Mouse (Mus musculus) hindbrain, embryonic 13.5 days (tissue): ENCODE measurements around the gene Mmp7. TPM values are rescaled to one million over a fixed set of nuclear protein-coding genes. Genes with fewer than 3 reads are reported as not detected.

Experiments
- ATAC-seq: fragments of 200-750 bp; cut with Nextera tagmentation; 2 replicates; pipeline ENCODE4 v1.8.0; 2017; ENCODE audit warnings: moderate TSS enrichment; ENCODE audit not compliant: low FRiP score
- H3K27ac ChIP-seq: fragments of 300-500 bp; sonication (generic); 2 replicates; pipeline ENCODE4 v1.5.1; 2015; ENCODE audit warnings: inconsistent platforms, mild to moderate bottlenecking, moderate library complexity
- H3K27me3 ChIP-seq: fragments of 300-500 bp; sonication (generic); 2 replicates; pipeline ENCODE4 v1.6.1; 2015; ENCODE audit warnings: mild to moderate bottlenecking, inconsistent platforms
- H3K36me3 ChIP-seq: fragments of 300-500 bp; sonication (generic); 2 replicates; pipeline ENCODE4 v1.6.1; 2015; ENCODE audit warnings: mild to moderate bottlenecking, inconsistent platforms
- H3K4me1 ChIP-seq: fragments of 300-500 bp; sonication (generic); replicated peaks from 2 replicates; pipeline ENCODE4 v1.6.1; 2015; ENCODE audit warnings: inconsistent platforms
- H3K4me2 ChIP-seq: fragments of 300-500 bp; sonication (generic); 2 replicates; pipeline ENCODE4 v1.6.1; 2015; ENCODE audit warnings: inconsistent platforms, mild to moderate bottlenecking, moderate library complexity
- H3K4me3 ChIP-seq: fragments of 300-500 bp; sonication (generic); 2 replicates; pipeline ENCODE4 v1.5.1; 2015; ENCODE audit warnings: mild to moderate bottlenecking, inconsistent platforms
- H3K9ac ChIP-seq: fragments of 300-500 bp; sonication (generic); 2 replicates; pipeline ENCODE4 v1.6.1; 2015; ENCODE audit warnings: mild to moderate bottlenecking, inconsistent platforms
- H3K9me3 ChIP-seq: fragments of 300-500 bp; sonication (generic); 2 replicates; pipeline ENCODE4 v1.6.1; 2016; ENCODE audit warnings: inconsistent platforms
- WGBS: fragments of 180-500 bp; shearing (Covaris S2); methylation state at CpG from one replicate; pipeline ENCODE4 v1.1.7; 2015; 5-methylcytosine and 5-hydroxymethylcytosine counted together
- polyA plus RNA-seq: library from polyadenylated mRNA; unstranded; fragments of >200 nt; fragmentation: Nextera tagmentation; extraction: Ambion mirVana; gene quantifications from 2 replicates; pipeline ENCODE4 v1.2.1, GENCODE M21; 2015

The Mmp7 gene
- polyA plus RNA-seq = not detected in 2 replicates

DNA sequence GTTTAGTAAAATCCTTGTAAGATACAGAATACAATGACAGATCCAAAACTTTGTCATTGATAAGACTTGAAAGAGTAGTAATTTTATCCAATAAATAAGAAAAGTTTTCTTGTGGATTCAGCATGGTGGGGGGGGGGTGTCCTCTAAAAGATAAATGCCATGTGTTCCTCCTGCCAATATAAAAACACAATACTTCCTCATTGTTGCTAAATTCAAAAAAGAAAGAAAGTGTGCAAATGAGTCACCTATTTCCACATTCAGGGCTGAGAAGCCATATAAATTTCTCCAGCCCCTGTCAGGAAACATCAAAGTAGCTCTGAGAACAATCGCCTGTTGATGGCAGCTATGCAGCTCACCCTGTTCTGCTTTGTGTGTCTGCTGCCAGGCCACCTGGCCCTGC, at the start of gene Mmp7:
Gene Mmp7 (plus strand): TSS at position 301 of the 400 bp plus-strand sequence.
- Histone ChIP-seq H3K9me3 (no peaks in the 10 kb centered on the region), H3K4me3 (no peak within 1 kb of the TSS), H3K27me3 (no peaks in the 10 kb centered on the region), H3K4me2 (no peak within 1 kb of the TSS), H3K36me3 (no peaks in the 10 kb centered on the region), H3K27ac (no peak within 1 kb of the TSS), H3K9ac (no peak within 1 kb of the TSS), H3K4me1 (no peaks in the 10 kb centered on the region)
- no peak for ATAC-seq
- WGBS = 90% methylated on average over 1 of the region's 1 CpGs

GRCm38 (mm10) chr9:7647901-7648300, 44.0 kb upstream of the Mmp7 start:
- no peak overlapping the region for H3K27ac ChIP-seq
- H3K4me3 ChIP-seq = no peak overlapping the region
- H3K27me3 ChIP-seq = no peaks in the 10 kb centered on the region
- H3K9ac ChIP-seq = no peak overlapping the region
- WGBS = 71% methylated on average over 3 of the region's 3 CpGs
- H3K9me3 ChIP-seq = no peaks in the 10 kb centered on the region
- no peaks in the 10 kb centered on the region for H3K4me1 ChIP-seq
- no peak overlapping the region for H3K4me2 ChIP-seq
- no peaks in the 10 kb centered on the region for H3K36me3 ChIP-seq
- ATAC-seq = no peak

DNA sequence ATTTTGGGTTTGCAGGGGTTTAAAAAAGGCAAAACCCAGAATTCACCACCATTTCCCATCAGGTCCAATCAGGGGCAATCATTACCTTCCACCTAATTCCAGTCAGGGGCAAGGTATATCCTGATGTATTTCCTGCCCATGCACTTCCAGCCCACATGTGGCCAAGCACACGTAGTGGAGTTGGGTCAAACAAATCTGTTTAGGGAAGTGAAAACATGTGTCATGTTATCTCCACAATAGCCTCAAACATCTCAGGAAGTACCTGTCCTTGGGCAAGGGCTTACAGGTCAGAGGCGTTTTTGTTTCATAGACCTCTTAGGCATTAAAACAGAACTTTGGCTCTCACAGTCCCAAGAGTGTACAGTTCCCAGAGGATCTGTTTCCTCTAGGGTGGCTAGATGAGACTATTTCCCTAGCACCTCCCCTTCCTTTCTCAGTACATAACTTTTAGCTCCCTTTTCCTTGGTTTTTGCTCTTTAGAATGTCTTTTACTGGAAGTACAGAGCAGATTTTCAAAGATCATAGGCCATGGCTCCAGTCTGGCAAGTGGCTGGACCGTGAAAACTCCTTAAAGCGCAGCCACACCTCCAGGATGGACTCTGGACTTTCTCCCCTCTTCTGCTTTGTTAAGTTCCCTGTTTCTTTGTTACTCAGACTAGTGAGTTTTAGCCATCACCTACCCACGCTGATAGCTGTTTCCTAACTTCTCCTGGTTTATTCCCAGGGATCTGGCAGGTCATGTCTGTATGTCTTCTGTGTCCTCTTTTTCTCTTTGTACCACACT, 41.3 kb upstream of the Mmp7 start:
- Histone ChIP-seq H3K4me1 (no peaks in the 10 kb centered on the region), H3K9me3 (no peaks in the 10 kb centered on the region), H3K4me2 (no peak overlapping the region), H3K4me3 (no peak overlapping the region), H3K36me3 (no peaks in the 10 kb centered on the region), H3K27ac (no peak overlapping the region), H3K27me3 (no peaks in the 10 kb centered on the region), H3K9ac (no peak overlapping the region)
- ATAC-seq = no peak
- WGBS = 86% methylated on average over 5 of the region's 5 CpGs

- Histone ChIP-seq H3K27me3 (no peaks in the 10 kb centered on the region), H3K4me2 (no peak overlapping the region), H3K36me3 (no peaks in the 10 kb centered on the region), H3K4me1 (no peaks in the 10 kb centered on the region), H3K27ac (no peak overlapping the region), H3K9ac (no peak overlapping the region), H3K9me3 (no peaks in the 10 kb centered on the region), H3K4me3 (no peak overlapping the region)
- 93% methylated on average over 5 of the region's 5 CpGs for WGBS
- ATAC-seq = no peak
Observed at GRCm38 (mm10) chr9:7652351-7653085, 39.4 kb upstream of the Mmp7 start.

GRCm38 (mm10) chr9:7657946-7658345, 33.9 kb upstream of the Mmp7 start:
- Histone ChIP-seq H3K27me3 (no peaks in the 10 kb centered on the region), H3K9me3 (no peaks in the 10 kb centered on the region), H3K4me1 (no peaks in the 10 kb centered on the region), H3K27ac (no peak overlapping the region), H3K4me2 (no peak overlapping the region), H3K4me3 (no peak overlapping the region), H3K36me3 (no peaks in the 10 kb centered on the region), H3K9ac (no peak overlapping the region)
- ATAC-seq = no peak
- 88% methylated on average over 4 of the region's 4 CpGs for WGBS

DNA sequence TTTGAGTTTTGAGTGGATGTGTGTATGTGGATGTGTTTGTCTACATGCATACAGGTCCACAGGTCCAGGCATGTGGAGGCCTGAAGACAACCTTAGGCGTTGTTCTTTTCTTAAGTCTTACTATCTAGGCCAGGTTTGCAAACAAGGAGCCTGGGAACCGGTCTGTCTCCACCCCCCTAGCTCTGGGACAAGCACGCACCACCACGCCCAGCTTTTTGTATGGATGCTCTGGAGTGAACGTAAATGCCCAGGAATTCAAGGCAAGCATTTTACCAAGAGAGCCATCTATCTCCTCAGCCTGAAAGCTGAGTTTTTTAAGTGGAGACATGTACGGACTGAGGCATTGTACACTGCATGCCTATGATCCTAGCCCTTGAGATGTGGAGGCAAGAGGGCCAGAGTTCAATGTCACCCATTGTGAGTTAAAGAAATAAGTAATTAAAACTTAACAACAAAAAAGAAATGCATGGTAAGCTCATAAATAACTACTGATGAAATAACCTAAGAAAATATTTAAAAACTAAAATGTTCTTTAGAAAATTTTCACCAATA, 32.3 kb upstream of the Mmp7 start:
- no peaks in the 10 kb centered on the region for H3K27me3 ChIP-seq

DNA sequence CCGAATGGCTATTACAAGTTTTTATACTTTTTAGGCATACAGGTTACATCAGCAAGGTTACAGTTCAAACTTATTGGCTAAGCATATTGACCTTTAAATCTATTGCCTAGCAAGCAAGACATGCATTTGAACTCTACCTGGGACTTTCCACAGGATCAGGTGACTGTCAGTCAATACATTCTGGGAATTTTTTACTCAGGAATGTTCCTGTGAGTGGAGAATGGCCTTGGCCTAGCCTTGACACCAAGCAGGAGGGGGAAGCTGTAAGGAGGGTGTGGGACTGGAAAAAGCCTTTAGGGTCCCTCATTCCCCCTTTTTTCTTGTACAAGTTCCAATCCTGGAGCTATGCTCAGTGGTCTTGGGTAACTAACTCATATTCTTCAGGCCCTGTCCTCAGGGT, 30.5 kb upstream of the Mmp7 start:
- no peaks in the 10 kb centered on the region for H3K27me3 ChIP-seq

More for the DNA sequence above, 32.3 kb upstream of the Mmp7 start:
- WGBS = 28% methylated on average over 6 of the region's 6 CpGs
- Histone ChIP-seq H3K9me3 (no peaks in the 10 kb centered on the region), H3K4me1 (no peaks in the 10 kb centered on the region), H3K9ac (no peak overlapping the region), H3K4me2 (no peak overlapping the region), H3K27ac (no peak overlapping the region), H3K4me3 (no peak overlapping the region), H3K36me3 (no peaks in the 10 kb centered on the region)
- no peak for ATAC-seq

DNA sequence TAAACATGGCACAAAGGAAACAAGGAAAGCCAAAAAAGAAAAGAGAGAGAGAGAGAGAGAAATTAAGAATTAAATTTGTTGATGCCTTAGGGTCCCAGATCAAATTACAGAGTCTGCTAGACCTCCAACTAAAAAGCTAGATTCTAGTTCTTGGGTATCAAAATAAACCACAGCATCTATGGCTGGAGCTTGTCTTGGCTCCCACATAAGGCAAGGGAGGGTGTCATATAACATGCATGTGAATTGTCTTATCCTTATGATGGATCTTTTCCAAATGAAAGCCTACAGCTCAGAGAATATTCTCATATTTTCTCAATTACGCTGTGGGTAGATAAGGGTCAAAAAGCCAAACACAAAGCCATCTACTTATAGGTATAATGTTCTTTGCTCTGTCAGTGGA, 22.2 kb upstream of the Mmp7 start:
- ATAC-seq = no peak
- Histone ChIP-seq H3K4me3 (no peak overlapping the region), H3K27me3 (no peaks in the 10 kb centered on the region), H3K27ac (no peak overlapping the region), H3K4me2 (no peak overlapping the region), H3K36me3 (no peaks in the 10 kb centered on the region), H3K9me3 (no peaks in the 10 kb centered on the region), H3K4me1 (no peaks in the 10 kb centered on the region), H3K9ac (no peak overlapping the region)
- 86% methylated on average over 1 of the region's 1 CpGs for WGBS

More for the DNA sequence above, 30.5 kb upstream of the Mmp7 start:
- Histone ChIP-seq H3K4me1 (no peaks in the 10 kb centered on the region), H3K9ac (no peak overlapping the region), H3K4me2 (no peak overlapping the region), H3K9me3 (no peaks in the 10 kb centered on the region), H3K4me3 (no peak overlapping the region), H3K27ac (no peak overlapping the region), H3K36me3 (no peaks in the 10 kb centered on the region)
- 98% methylated on average over 1 of the region's 1 CpGs for WGBS
- ATAC-seq = no peak

DNA sequence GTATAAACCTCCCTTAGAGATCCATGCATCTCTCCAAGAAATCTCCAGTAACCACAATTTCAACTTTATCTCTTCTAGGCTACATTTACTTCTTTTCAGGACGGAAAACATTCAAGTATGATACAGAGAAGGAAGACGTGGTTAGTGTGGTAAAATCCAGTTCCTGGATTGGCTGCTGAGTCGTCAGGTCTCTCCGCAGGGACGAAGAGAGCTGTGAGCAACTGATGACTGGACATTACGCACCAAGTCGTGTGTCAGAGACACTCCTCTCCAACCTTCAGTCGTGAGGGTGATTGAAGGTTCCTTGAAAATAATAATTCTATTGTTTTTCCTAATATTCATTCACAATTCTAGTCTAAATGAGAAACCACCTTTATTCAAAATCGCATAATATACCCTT, 18.9 kb upstream of the Mmp7 start:
- Histone ChIP-seq H3K9me3 (no peaks in the 10 kb centered on the region), H3K4me1 (no peaks in the 10 kb centered on the region), H3K4me3 (no peak overlapping the region), H3K9ac (no peak overlapping the region), H3K36me3 (no peaks in the 10 kb centered on the region), H3K27ac (no peak overlapping the region), H3K4me2 (no peak overlapping the region), H3K27me3 (no peaks in the 10 kb centered on the region)
- WGBS = 91% methylated on average over 9 of the region's 9 CpGs
- ATAC-seq = no peak

DNA sequence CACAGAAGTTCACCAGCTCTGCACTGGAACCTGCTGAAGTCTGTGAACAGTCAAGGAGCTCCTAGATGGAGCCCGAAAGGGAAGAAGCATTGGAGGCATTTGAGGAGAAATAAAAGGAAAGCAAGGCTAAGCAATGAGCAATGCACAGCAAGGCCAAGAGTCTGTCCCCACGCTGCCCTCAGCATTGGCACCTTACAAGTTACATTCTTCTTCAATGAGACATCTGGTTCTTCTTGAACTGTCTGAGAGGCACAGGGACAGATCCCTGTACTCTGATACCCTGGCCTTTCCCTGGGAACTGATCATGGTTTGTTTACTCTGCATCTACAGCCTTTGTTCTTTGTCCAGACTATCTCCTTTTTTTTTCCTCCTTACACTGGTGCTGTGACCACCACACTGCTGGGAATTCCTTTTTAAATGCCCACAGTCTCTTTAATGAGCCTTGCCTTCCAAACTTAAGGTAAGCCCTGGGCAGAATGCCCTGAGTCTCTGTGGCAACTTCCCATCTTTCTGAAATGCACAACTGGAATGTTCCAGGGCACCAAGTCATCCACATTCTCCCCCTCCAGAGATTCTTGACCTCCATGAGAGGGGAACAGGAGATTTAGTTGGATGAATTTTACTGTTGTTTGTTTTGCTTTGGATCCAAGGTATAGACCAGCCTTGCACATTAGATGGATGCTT, 13.6 kb upstream of the Mmp7 start:
- 89% methylated on average over 2 of the region's 2 CpGs for WGBS
- H3K27ac ChIP-seq = no peak overlapping the region
- H3K4me2 ChIP-seq = no peak overlapping the region
- H3K9me3 ChIP-seq = no peaks in the 10 kb centered on the region
- H3K4me3 ChIP-seq = no peak overlapping the region
- no peaks in the 10 kb centered on the region for H3K36me3 ChIP-seq
- no peak overlapping the region for H3K9ac ChIP-seq
- H3K4me1 ChIP-seq = no peaks in the 10 kb centered on the region
- no peaks in the 10 kb centered on the region for H3K27me3 ChIP-seq
- ATAC-seq = no peak

- Histone ChIP-seq H3K27me3 (no peaks in the 10 kb centered on the region), H3K36me3 (no peaks in the 10 kb centered on the region), H3K9me3 (no peaks in the 10 kb centered on the region), H3K4me1 (no peaks in the 10 kb centered on the region), H3K27ac (no peak overlapping the region), H3K4me2 (no peak overlapping the region), H3K4me3 (no peak overlapping the region), H3K9ac (no peak overlapping the region)
- 93% methylated on average over 9 of the region's 9 CpGs for WGBS
- no peak for ATAC-seq
Observed at GRCm38 (mm10) chr9:7682081-7682618, 9.7 kb upstream of the Mmp7 start.

DNA sequence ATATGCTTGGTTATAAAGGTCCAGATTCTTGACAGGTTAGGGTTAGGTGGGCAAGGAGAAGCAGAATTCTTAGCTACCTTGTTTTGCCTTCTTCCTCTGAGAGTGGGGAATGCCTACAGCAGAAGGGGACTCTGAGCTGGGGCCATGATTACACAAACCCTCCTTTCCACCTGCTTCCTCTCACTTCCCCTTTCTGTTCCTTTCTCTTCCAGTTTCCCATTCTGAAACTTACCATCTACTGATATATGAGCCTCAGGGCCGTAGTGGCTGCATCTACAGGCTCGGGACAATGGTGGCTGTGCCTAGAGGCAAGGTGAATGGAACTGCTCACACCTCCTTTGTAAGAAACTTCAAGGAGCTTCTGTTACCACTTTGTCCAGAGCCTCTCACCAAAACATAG, 5.9 kb upstream of the Mmp7 start:
- no peak overlapping the region for H3K4me3 ChIP-seq
- no peaks in the 10 kb centered on the region for H3K36me3 ChIP-seq
- H3K9me3 ChIP-seq = no peaks in the 10 kb centered on the region
- 89% methylated on average over 2 of the region's 2 CpGs for WGBS
- no peak for ATAC-seq
- H3K27ac ChIP-seq = no peak overlapping the region
- H3K9ac ChIP-seq = no peak overlapping the region
- H3K4me1 ChIP-seq = no peaks in the 10 kb centered on the region
- H3K27me3 ChIP-seq = no peaks in the 10 kb centered on the region
- no peak overlapping the region for H3K4me2 ChIP-seq
